Mouse (Mus musculus): ENCODE results near the gene Gm45713.

DNA sequence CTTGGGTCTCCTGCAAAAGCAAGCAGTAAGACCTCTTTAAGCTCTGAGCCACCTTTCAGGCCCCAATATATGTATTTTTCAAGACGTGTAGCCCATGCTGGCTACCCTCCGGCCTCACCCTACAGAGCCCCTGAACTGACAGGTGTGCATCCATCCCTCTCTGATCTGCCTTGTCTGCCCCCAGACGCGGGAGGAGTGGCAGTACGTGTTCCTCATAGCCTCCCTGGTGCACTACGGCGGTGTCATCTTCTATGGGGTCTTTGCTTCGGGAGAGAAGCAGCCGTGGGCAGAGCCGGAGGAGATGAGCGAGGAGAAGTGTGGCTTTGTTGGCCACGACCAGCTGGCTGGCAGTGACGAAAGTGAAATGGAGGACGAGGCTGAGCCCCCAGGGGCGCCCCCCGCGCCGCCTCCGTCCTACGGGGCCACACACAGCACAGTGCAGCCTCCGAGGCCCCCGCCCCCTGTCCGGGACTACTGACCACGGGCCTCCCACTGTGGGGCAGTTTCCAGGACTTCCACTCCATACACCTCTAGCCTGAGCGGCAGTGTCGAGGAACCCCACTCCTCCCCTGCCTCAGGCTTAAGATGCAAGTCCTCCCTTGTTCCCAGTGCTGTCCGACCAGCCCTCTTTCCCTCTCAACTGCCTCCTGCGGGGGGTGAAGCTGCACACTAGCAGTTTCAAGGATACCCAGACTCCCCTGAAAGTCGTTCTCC is 38.7 kb upstream of the Gm45713 start:
- TF ChIP-seq CEBPB (IDR thresholded peaks at IDR 0.05; ENCODE audit: low read depth) = no peak
- no peak for TF ChIP-seq MAX (IDR thresholded peaks at IDR 0.05)
- no peak for TF ChIP-seq CTCF (IDR thresholded peaks at IDR 0.05; ENCODE audit: control insufficient read depth, insufficient read depth, insufficient read length)
- TF ChIP-seq USF1 (IDR thresholded peaks at IDR 0.05; ENCODE audit: low read depth) = no peak
- no peak for TF ChIP-seq MYOD1 (IDR thresholded peaks at IDR 0.05; ENCODE audit: control insufficient read depth, insufficient read length, low read depth)
